Mouse (Mus musculus) CH12.LX (cell line): ENCODE data around the gene Eral1. TPM values are rescaled to one million over a fixed set of nuclear protein-coding genes. Genes with fewer than 3 reads are reported as not detected.

ENCODE experiments used
- DNase-seq: peaks from one replicate; pipeline ENCODE4 v3.0.0-alpha.2; 2013; ENCODE audit errors: extremely low read depth
- H3K27ac ChIP-seq: 2 replicates; pipeline ENCODE4 v1.5.1; 2012; ENCODE audit warnings: low read depth, mild to moderate bottlenecking, control low read depth, moderate library complexity; ENCODE audit not compliant: insufficient read depth
- H3K27me3 ChIP-seq: replicated peaks from 2 replicates; pipeline ENCODE3; 2012; ENCODE audit warnings: inconsistent platforms
- H3K36me3 ChIP-seq, 2 experiments: replicated peaks in 1 of 2; 2 replicates each; pipeline versions ENCODE3 to v1.6.1; 2012; ENCODE audit warnings: inconsistent platforms in 1 of 2, low read length in 1 of 2, mild to moderate bottlenecking in 1 of 2, mixed read lengths in 1 of 2, moderate library complexity in 1 of 2; ENCODE audit not compliant: control insufficient read depth in 1 of 2, insufficient read depth in 1 of 2
- H3K4me1 ChIP-seq, 2 experiments: 2 replicates each; pipeline ENCODE4 v1.6.1; 2012; ENCODE audit warnings: inconsistent platforms in 1 of 2, moderate library complexity in 1 of 2; ENCODE audit not compliant: insufficient read depth in 2 of 2, control insufficient read depth in 1 of 2
- H3K4me2 ChIP-seq: 2 replicates; pipeline ENCODE4 v1.6.1; 2012; ENCODE audit warnings: low read depth, mild to moderate bottlenecking, control low read depth; ENCODE audit not compliant: poor library complexity, insufficient read depth, severe bottlenecking
- H3K4me3 ChIP-seq, 3 experiments: fragments of 150-350 bp in 1 of 3; sonication (generic) in 1 of 3; replicated peaks in 1 of 3; 2 replicates each; pipeline versions ENCODE3 to v1.5.1; 2011 to 2012; ENCODE audit warnings: low read depth in 2 of 3, low read length in 2 of 3, mild to moderate bottlenecking in 2 of 3, moderate library complexity in 2 of 3, control low read depth in 1 of 3, improper control_type of control experiment in 1 of 3, inconsistent platforms in 1 of 3, mixed read lengths in 1 of 3; ENCODE audit not compliant: poor library complexity in 1 of 3
- H3K79me2 ChIP-seq: replicated peaks from 2 replicates; pipeline ENCODE4 v1.6.1; 2012; ENCODE audit warnings: mild to moderate bottlenecking, moderate library complexity; ENCODE audit not compliant: control insufficient read depth, poor library complexity, insufficient read depth, severe bottlenecking; ENCODE audit errors: extremely low read depth
- H3K9ac ChIP-seq: 2 replicates; pipeline ENCODE4 v1.6.1; 2012; ENCODE audit warnings: low read depth, mild to moderate bottlenecking, control low read depth, moderate library complexity; ENCODE audit not compliant: insufficient read depth
- H3K9me3 ChIP-seq: replicated peaks from 2 replicates; pipeline ENCODE3; 2012; ENCODE audit warnings: low read length, inconsistent platforms, mixed read lengths
- BHLHE40 ChIP-seq: IDR thresholded peaks from 2 replicates; pipeline ENCODE4 v1.6.1; 2011; ENCODE audit warnings: mild to moderate bottlenecking, low read depth, low read length, improper control_type of control experiment
- CHD1 ChIP-seq: IDR thresholded peaks from 2 replicates; pipeline ENCODE4 v1.6.1; 2012; ENCODE audit warnings: low read depth, low read length, improper control_type of control experiment, inconsistent platforms
- CTCF ChIP-seq, 2 experiments: IDR thresholded peaks in 1 of 2; conservative IDR thresholded peaks in 1 of 2; 2 replicates each; pipeline ENCODE4 v1.5.1; 2011 to 2012; ENCODE audit warnings: low read depth in 2 of 2, low read length in 2 of 2, improper control_type of control experiment in 1 of 2, inconsistent platforms in 1 of 2, mild to moderate bottlenecking in 1 of 2, moderate library complexity in 1 of 2
- E2F4 ChIP-seq: IDR thresholded peaks from 2 replicates; pipeline ENCODE4 v1.6.1; 2011; ENCODE audit warnings: low read depth, low read length, improper control_type of control experiment; ENCODE audit not compliant: insufficient replicate concordance
- GABPA ChIP-seq: IDR thresholded peaks from 2 replicates; pipeline ENCODE4 v1.6.1; 2012; ENCODE audit warnings: low read depth, low read length, improper control_type of control experiment, inconsistent platforms; ENCODE audit not compliant: insufficient replicate concordance
- HCFC1 ChIP-seq: IDR thresholded peaks from 2 replicates; pipeline ENCODE4 v1.6.1; 2012; ENCODE audit warnings: low read depth, mild to moderate bottlenecking, inconsistent platforms, low read length, improper control_type of control experiment
- JUND ChIP-seq: conservative IDR thresholded peaks from 2 replicates; pipeline ENCODE4 v1.6.1; 2011; ENCODE audit warnings: low read depth, low read length, improper control_type of control experiment
- KAT2A ChIP-seq: IDR thresholded peaks from 2 replicates; pipeline ENCODE4 v1.6.1; 2012; ENCODE audit warnings: low read length, improper control_type of control experiment, inconsistent platforms; ENCODE audit not compliant: insufficient replicate concordance
- MAX ChIP-seq: IDR thresholded peaks from 2 replicates; pipeline ENCODE4 v1.6.1; 2011; ENCODE audit warnings: low read length, improper control_type of control experiment
- MYC ChIP-seq: IDR thresholded peaks from 2 replicates; pipeline ENCODE4 v1.6.1; 2011; ENCODE audit warnings: low read depth, mild to moderate bottlenecking, improper control_type of control experiment, low read length
- NELFE ChIP-seq: IDR thresholded peaks from 2 replicates; pipeline ENCODE4 v1.6.1; 2011; ENCODE audit warnings: low read depth, low read length, improper control_type of control experiment
- PAX5 ChIP-seq: IDR thresholded peaks from 2 replicates; pipeline ENCODE4 v1.6.1; 2012; ENCODE audit warnings: low read length, inconsistent platforms, mixed read lengths
- POLR2A ChIP-seq: IDR thresholded peaks from 2 replicates; pipeline ENCODE4 v1.6.1; 2011; ENCODE audit warnings: low read depth, mild to moderate bottlenecking, improper control_type of control experiment, low read length
- RAD21 ChIP-seq: IDR thresholded peaks from 2 replicates; pipeline ENCODE4 v1.6.1; 2011; ENCODE audit warnings: low read depth, mild to moderate bottlenecking, low read length, improper control_type of control experiment, moderate library complexity
- SIN3A ChIP-seq: IDR thresholded peaks from 2 replicates; pipeline ENCODE4 v1.6.1; 2012; ENCODE audit warnings: low read length, improper control_type of control experiment, inconsistent platforms
- TCF12 ChIP-seq: IDR thresholded peaks from 2 replicates; pipeline ENCODE4 v1.6.1; 2014; ENCODE audit warnings: low read depth, mild to moderate bottlenecking, inconsistent platforms, low read length, improper control_type of control experiment
- UBTF ChIP-seq: IDR thresholded peaks from 2 replicates; pipeline ENCODE4 v1.6.1; 2012; ENCODE audit warnings: low read depth, mild to moderate bottlenecking, inconsistent platforms, low read length, improper control_type of control experiment, moderate library complexity
- ZC3H11A ChIP-seq: IDR thresholded peaks from 2 replicates; pipeline ENCODE4 v1.6.1; 2012; ENCODE audit warnings: low read depth, mild to moderate bottlenecking, inconsistent platforms, low read length, improper control_type of control experiment
- ZKSCAN1 ChIP-seq: IDR thresholded peaks from 2 replicates; pipeline ENCODE4 v1.6.1; 2012; ENCODE audit warnings: low read depth, inconsistent platforms, low read length, improper control_type of control experiment, borderline replicate concordance
- ZMIZ1 ChIP-seq: IDR thresholded peaks from 2 replicates; pipeline ENCODE4 v1.6.1; 2012; ENCODE audit warnings: low read depth, mild to moderate bottlenecking, inconsistent platforms, low read length, improper control_type of control experiment
- ZNF384 ChIP-seq: IDR thresholded peaks from 2 replicates; pipeline ENCODE4 v1.6.1; 2012; ENCODE audit warnings: low read depth, low read length, improper control_type of control experiment, inconsistent platforms
- dilution Hi-C: fragments of 300-500 bp; cut with MboI; formaldehyde crosslinking; loops from 2 replicates; pipeline ENCODE4 v1.14.3; 2020; ENCODE audit warnings: low sequenced_read_pairs; ENCODE audit not compliant: extremely low pct_unique_long_range_greater_than_20kb, extremely low pct_ligation_motif_present
- in situ Hi-C: fragments of 300-500 bp; cut with MboI; formaldehyde crosslinking; loops from 3 replicates; pipeline ENCODE4 v1.14.3; 2019; ENCODE audit warnings: low sequenced_read_pairs, low pct_ligation_motif_present, low pct_unique_long_range_greater_than_20kb, mixed read lengths
- polyA plus RNA-seq: library from polyadenylated mRNA; unstranded; fragments of >175 nt; gene quantifications from 2 replicates; pipeline ENCODE4 v1.2.1, GENCODE M21; 2012; ENCODE audit warnings: low read depth; ENCODE audit not compliant: insufficient read length
- total RNA-seq, 2 experiments: library from RNA; depleted of rRNA; stranded (reverse); fragments of 300-350 nt in 1 of 2; fragments of >200 nt in 1 of 2; gene quantifications; 2 replicates each; pipeline ENCODE4 v1.2.3; 2012 to 2014

Eral1 gene
- total and polyA plus RNA-seq, 3 experiments = 39.1 to 43.2 (median 41.5) TPM

DNA sequence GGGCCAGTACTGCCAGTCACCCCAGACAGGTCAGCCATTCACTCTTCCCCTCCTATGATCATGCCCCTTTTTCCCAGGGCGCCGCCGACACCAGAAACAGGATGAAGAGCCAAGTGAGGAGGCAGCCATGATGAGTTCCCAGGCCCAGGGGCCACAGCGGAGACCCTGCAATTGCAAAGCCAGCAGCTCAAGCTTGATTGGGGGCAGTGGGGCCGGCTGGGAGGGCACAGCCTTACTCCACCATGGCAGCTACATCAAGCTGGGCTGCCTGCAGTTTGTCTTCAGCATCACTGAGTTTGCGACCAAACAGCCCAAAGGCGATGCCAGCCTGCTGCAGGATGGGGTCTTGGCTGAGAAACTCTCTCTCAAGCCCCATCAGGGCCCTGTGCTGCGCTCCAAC lies 50.9 kb downstream of the Eral1 start:
- TF ChIP-seq ZMIZ1 = no peak
- no peak for TF ChIP-seq GABPA
- TF ChIP-seq PAX5 = no peak
- TF ChIP-seq ZC3H11A = no peak
- TF ChIP-seq E2F4 = no peak
- TF ChIP-seq POLR2A = no peak
- TF ChIP-seq NELFE = no peak
- no peak for TF ChIP-seq BHLHE40
- no peak for TF ChIP-seq ZKSCAN1
- no peak for TF ChIP-seq SIN3A
- no peak for TF ChIP-seq TCF12
- TF ChIP-seq ZNF384 = no peak
- no peak for TF ChIP-seq MAX
- TF ChIP-seq RAD21 = no peak
- no peak for TF ChIP-seq UBTF
- TF ChIP-seq KAT2A = no peak
- no peak for TF ChIP-seq CHD1
- no peak for TF ChIP-seq JUND
- no peak for TF ChIP-seq MYC
- TF ChIP-seq HCFC1 = no peak
- peaks cover 12 to 44% of the 10 kb centered on the region in 2 experiments for H3K4me1 ChIP-seq
- H3K27me3 ChIP-seq = no peaks in the 10 kb centered on the region
- H3K36me3 ChIP-seq = peaks cover 49 to 65% of the 10 kb centered on the region in 2 experiments
- H3K27ac ChIP-seq = no peak overlapping the region
- in situ Hi-C loops = loop anchor here (10.0 kb wide), 1 partner anchor 146 kb away; the partner anchor contains the start of genes Nek8 and Tlcd1
- DNase-seq = no peak
- H3K4me2 ChIP-seq = no peak overlapping the region
- H3K9ac ChIP-seq = no peak overlapping the region
- no peaks in the 10 kb centered on the region for H3K9me3 ChIP-seq
- dilution Hi-C loops = no loop called here
- H3K4me3 ChIP-seq = no peak overlapping the region
- H3K79me2 ChIP-seq = no peaks in the 10 kb centered on the region; the same call in 1 of the 2 replicates

DNA sequence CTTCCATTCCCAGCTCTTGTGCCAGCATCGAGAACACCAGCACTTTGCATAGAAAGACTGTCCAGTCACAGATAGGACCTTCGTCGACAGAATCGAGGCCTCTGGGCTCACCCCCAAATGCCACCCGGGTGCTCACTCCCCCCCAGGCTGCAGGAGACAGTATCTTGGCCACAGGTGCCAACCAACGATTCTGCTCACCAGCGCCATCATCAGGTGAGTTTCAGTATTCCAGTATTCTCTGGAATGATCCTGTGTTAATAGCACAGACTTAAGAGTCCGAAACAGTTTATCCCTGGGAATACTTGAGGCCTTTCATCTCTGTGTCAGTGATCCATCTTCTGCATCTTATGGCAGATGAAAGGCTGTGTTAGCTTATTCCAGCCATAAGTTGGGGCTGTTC lies 56.6 kb downstream of the Eral1 start:
- no peaks in the 10 kb centered on the region for H3K9me3 ChIP-seq
- no peak overlapping the region for H3K4me2 ChIP-seq
- peaks cover 81 to 96% of the 10 kb centered on the region in 2 experiments for H3K36me3 ChIP-seq
- peaks cover 4% of the 10 kb centered on the region; the same call in 1 of the 2 replicates for H3K79me2 ChIP-seq
- peaks cover 0 to 4% of the 10 kb centered on the region in 2 experiments; a peak in 1 of 4 replicates for H3K4me1 ChIP-seq
- peak; percentile 45 for DNase-seq
- no peak overlapping the region for H3K9ac ChIP-seq
- H3K27me3 ChIP-seq = no peaks in the 10 kb centered on the region
- H3K4me3 ChIP-seq = no peak overlapping the region
- TF ChIP-seq ZNF384 = no peak
- peak; percentile 60 to 77 for TF ChIP-seq CTCF (conservative IDR thresholded peaks at IDR 0.05 in 1 of 2, IDR thresholded peaks at IDR 0.05 in 1 of 2; ENCODE audit: low read depth in 2 of 2, low read length in 2 of 2)
- dilution Hi-C loops = no loop called here
- no peak overlapping the region for H3K27ac ChIP-seq
- in situ Hi-C loops = loop anchor here (10.0 kb wide), 1 partner anchor 151 kb away; the partner anchor contains the start of genes Nek8 and Tlcd1

Other genes with a start within 250 kb of the Eral1 start
- gene Pipox, start 186.3 kb downstream of the Eral1 start, total RNA-seq (2012; rRNA removed) = 0.13 TPM in 1 of 2 replicates, not detected in the other
- 0.15 and 0.21 TPM in 2 replicates for gene Pipox, start 186.3 kb downstream of the Eral1 start, total RNA-seq (2014; rRNA removed)
- gene Pipox, start 186.3 kb downstream of the Eral1 start, polyA plus RNA-seq = 0.36 and 0.37 TPM in 2 replicates
- 0.04 TPM in 1 of 2 replicates, not detected in the other for gene Sez6, start 149.6 kb downstream of the Eral1 start, total RNA-seq (2012; rRNA removed)
- gene Sez6, start 149.6 kb downstream of the Eral1 start, total RNA-seq (2014; rRNA removed) = not detected in 2 replicates
- gene Sez6, start 149.6 kb downstream of the Eral1 start, polyA plus RNA-seq = 0.45 TPM in 1 of 2 replicates, not detected in the other
- 28.4 and 30.5 TPM in 2 replicates for gene Phf12, start 97.6 kb downstream of the Eral1 start, total RNA-seq (2012; rRNA removed)
- 10.7 and 12.2 TPM in 2 replicates for gene Phf12, start 97.6 kb downstream of the Eral1 start, total RNA-seq (2014; rRNA removed)
- 59.7 and 61.8 TPM in 2 replicates for gene Phf12, start 97.6 kb downstream of the Eral1 start, polyA plus RNA-seq
- gene Dhrs13, start 48.1 kb downstream of the Eral1 start, total RNA-seq (2012; rRNA removed) = 37.7 and 39.0 TPM in 2 replicates
- 33.6 and 33.7 TPM in 2 replicates for gene Dhrs13, start 48.1 kb downstream of the Eral1 start, total RNA-seq (2014; rRNA removed)
- 20.9 and 21.6 TPM in 2 replicates for gene Dhrs13, start 48.1 kb downstream of the Eral1 start, polyA plus RNA-seq
- gene Flot2, start 42.5 kb downstream of the Eral1 start, total RNA-seq (2012; rRNA removed) = 10.1 and 14.7 TPM in 2 replicates
- 4.3 and 5.2 TPM in 2 replicates for gene Flot2, start 42.5 kb downstream of the Eral1 start, total RNA-seq (2014; rRNA removed)
- 13.1 and 13.4 TPM in 2 replicates for gene Flot2, start 42.5 kb downstream of the Eral1 start, polyA plus RNA-seq
- gene Fam222b, start 14.3 kb upstream of the Eral1 start, total RNA-seq (2012; rRNA removed) = 8.7 and 10.0 TPM in 2 replicates
- 3.9 and 5.9 TPM in 2 replicates for gene Fam222b, start 14.3 kb upstream of the Eral1 start, total RNA-seq (2014; rRNA removed)
- 26.8 and 34.4 TPM in 2 replicates for gene Fam222b, start 14.3 kb upstream of the Eral1 start, polyA plus RNA-seq
- gene Traf4, start 85.2 kb upstream of the Eral1 start, total RNA-seq (2012; rRNA removed) = 47.9 and 55.9 TPM in 2 replicates
- gene Traf4, start 85.2 kb upstream of the Eral1 start, total RNA-seq (2014; rRNA removed) = 17.1 and 20.8 TPM in 2 replicates
- 52.9 and 68.7 TPM in 2 replicates for gene Traf4, start 85.2 kb upstream of the Eral1 start, polyA plus RNA-seq
- 6.7 and 7.4 TPM in 2 replicates for gene Nek8, start 96.3 kb upstream of the Eral1 start, total RNA-seq (2012; rRNA removed)
- 6.1 and 7.1 TPM in 2 replicates for gene Nek8, start 96.3 kb upstream of the Eral1 start, total RNA-seq (2014; rRNA removed)
- gene Nek8, start 96.3 kb upstream of the Eral1 start, polyA plus RNA-seq = 8.3 and 9.9 TPM in 2 replicates
- gene Tlcd1, start 96.3 kb upstream of the Eral1 start, total RNA-seq (2012; rRNA removed) = 16.4 and 20.3 TPM in 2 replicates
- gene Tlcd1, start 96.3 kb upstream of the Eral1 start, total RNA-seq (2014; rRNA removed) = 18.2 and 20.3 TPM in 2 replicates
- 15.6 and 19.1 TPM in 2 replicates for gene Tlcd1, start 96.3 kb upstream of the Eral1 start, polyA plus RNA-seq
- gene Rpl23a, start 103.2 kb upstream of the Eral1 start, total RNA-seq (2012; rRNA removed) = 3,714 and 3,939 TPM in 2 replicates
- gene Rpl23a, start 103.2 kb upstream of the Eral1 start, total RNA-seq (2014; rRNA removed) = 3,235 and 3,361 TPM in 2 replicates
- 2,992 and 3,119 TPM in 2 replicates for gene Rpl23a, start 103.2 kb upstream of the Eral1 start, polyA plus RNA-seq
- gene Rab34, start 108.0 kb upstream of the Eral1 start, total RNA-seq (2012; rRNA removed) = 0.17 and 0.25 TPM in 2 replicates
- gene Rab34, start 108.0 kb upstream of the Eral1 start, total RNA-seq (2014; rRNA removed) = 0.50 TPM in 1 of 2 replicates, not detected in the other
- 0.49 and 1.4 TPM in 2 replicates for gene Rab34, start 108.0 kb upstream of the Eral1 start, polyA plus RNA-seq
- 0.21 TPM in 1 of 2 replicates, not detected in the other for gene Proca1, start 113.0 kb upstream of the Eral1 start, total RNA-seq (2012; rRNA removed)
- gene Proca1, start 113.0 kb upstream of the Eral1 start, total RNA-seq (2014; rRNA removed) = not detected in 2 replicates
- gene Proca1, start 113.0 kb upstream of the Eral1 start, polyA plus RNA-seq = 0.40 and 0.46 TPM in 2 replicates
- 95.4 and 119 TPM in 2 replicates for gene Sdf2, start 165.4 kb upstream of the Eral1 start, total RNA-seq (2012; rRNA removed)
- 89.1 and 93.0 TPM in 2 replicates for gene Sdf2, start 165.4 kb upstream of the Eral1 start, total RNA-seq (2014; rRNA removed)
- 61.4 and 62.8 TPM in 2 replicates for gene Sdf2, start 165.4 kb upstream of the Eral1 start, polyA plus RNA-seq
- 65.5 and 71.0 TPM in 2 replicates for gene Supt6, start 165.6 kb upstream of the Eral1 start, total RNA-seq (2012; rRNA removed)
- gene Supt6, start 165.6 kb upstream of the Eral1 start, total RNA-seq (2014; rRNA removed) = 29.7 and 30.4 TPM in 2 replicates
- 99.9 and 104 TPM in 2 replicates for gene Supt6, start 165.6 kb upstream of the Eral1 start, polyA plus RNA-seq
- gene 2610507B11Rik, start 181.4 kb upstream of the Eral1 start, total RNA-seq (2012; rRNA removed) = 89.3 and 108 TPM in 2 replicates
- gene 2610507B11Rik, start 181.4 kb upstream of the Eral1 start, total RNA-seq (2014; rRNA removed) = 55.8 and 58.9 TPM in 2 replicates
- 96.9 and 97.9 TPM in 2 replicates for gene 2610507B11Rik, start 181.4 kb upstream of the Eral1 start, polyA plus RNA-seq
- 1.1 and 1.3 TPM in 2 replicates for gene BC030499, start 210.5 kb upstream of the Eral1 start, total RNA-seq (2012; rRNA removed)
- 0.70 and 0.81 TPM in 2 replicates for gene BC030499, start 210.5 kb upstream of the Eral1 start, total RNA-seq (2014; rRNA removed)
- gene BC030499, start 210.5 kb upstream of the Eral1 start, polyA plus RNA-seq = 1.3 and 1.4 TPM in 2 replicates
- gene Spag5, start 221.1 kb upstream of the Eral1 start, total RNA-seq (2012; rRNA removed) = 57.0 and 57.2 TPM in 2 replicates
- gene Spag5, start 221.1 kb upstream of the Eral1 start, total RNA-seq (2014; rRNA removed) = 47.7 and 50.4 TPM in 2 replicates
- 81.8 and 92.3 TPM in 2 replicates for gene Spag5, start 221.1 kb upstream of the Eral1 start, polyA plus RNA-seq
- 23.6 and 90.2 TPM in 2 replicates for gene Aldoc, start 242.6 kb upstream of the Eral1 start, total RNA-seq (2012; rRNA removed)
- 96.5 and 119 TPM in 2 replicates for gene Aldoc, start 242.6 kb upstream of the Eral1 start, total RNA-seq (2014; rRNA removed)
- 20.4 and 25.0 TPM in 2 replicates for gene Aldoc, start 242.6 kb upstream of the Eral1 start, polyA plus RNA-seq
- 51.2 and 53.1 TPM in 2 replicates for gene Pigs, start 248.0 kb upstream of the Eral1 start, total RNA-seq (2012; rRNA removed)
- gene Pigs, start 248.0 kb upstream of the Eral1 start, total RNA-seq (2014; rRNA removed) = 25.7 and 26.3 TPM in 2 replicates
- 51.8 and 65.4 TPM in 2 replicates for gene Pigs, start 248.0 kb upstream of the Eral1 start, polyA plus RNA-seq